Mouse (Mus musculus) stomach, embryonic 14.5 days (tissue): ENCODE data around the gene Robo1. TPM values are rescaled to one million over a fixed set of nuclear protein-coding genes. Genes with fewer than 3 reads are reported as not detected.

Experiments
- ATAC-seq: fragments of 200-750 bp; cut with Nextera tagmentation; 2 replicates; pipeline ENCODE4 v1.8.0; 2017; ENCODE audit warnings: low read depth, moderate TSS enrichment; ENCODE audit not compliant: insufficient number of reproducible peaks, insufficient read depth, low FRiP score
- H3K27ac ChIP-seq: fragments of 300-500 bp; sonication (generic); 2 replicates; pipeline ENCODE4 v1.5.1; 2014; ENCODE audit warnings: mild to moderate bottlenecking, low read length, moderate library complexity, mixed read lengths
- H3K27me3 ChIP-seq: fragments of 300-500 bp; sonication (generic); 2 replicates; pipeline ENCODE4 v1.6.1; 2014; ENCODE audit warnings: low read length, control low read depth, mixed read lengths; ENCODE audit not compliant: control insufficient read depth, insufficient read depth
- H3K36me3 ChIP-seq: fragments of 300-500 bp; sonication (generic); 2 replicates; pipeline ENCODE4 v1.6.1; 2014; ENCODE audit warnings: mild to moderate bottlenecking, control low read depth, low read length, moderate library complexity, mixed read lengths; ENCODE audit not compliant: control insufficient read depth, insufficient read depth
- H3K4me1 ChIP-seq: fragments of 300-500 bp; sonication (generic); 2 replicates; pipeline ENCODE4 v1.6.1; 2014; ENCODE audit warnings: low read length, control low read depth, mixed read lengths; ENCODE audit not compliant: control insufficient read depth, insufficient read depth
- H3K4me2 ChIP-seq: fragments of 300-500 bp; sonication (generic); replicated peaks from 2 replicates; pipeline ENCODE4 v1.6.1; 2014; ENCODE audit warnings: low read depth, low read length, control low read depth
- H3K4me3 ChIP-seq: fragments of 300-500 bp; sonication (generic); 2 replicates; pipeline ENCODE4 v1.5.1; 2014; ENCODE audit warnings: low read depth, low read length, control low read depth
- H3K9ac ChIP-seq: fragments of 300-500 bp; sonication (generic); replicated peaks from 2 replicates; pipeline ENCODE4 v1.6.1; 2014; ENCODE audit warnings: low read depth, mild to moderate bottlenecking, control low read depth, low read length, moderate library complexity, mixed read lengths
- H3K9me3 ChIP-seq: fragments of 300-500 bp; sonication (generic); 2 replicates; pipeline ENCODE4 v1.6.1; 2016; ENCODE audit warnings: low read depth, low read length, control low read depth; ENCODE audit not compliant: control insufficient read depth
- WGBS: fragments of 180-500 bp; shearing (Covaris S2); extraction: QIAGEN DNeasy Blood & Tissue Kit; methylation state at CpG from one replicate; pipeline ENCODE4 v1.1.7; 2014; 5-methylcytosine and 5-hydroxymethylcytosine counted together
- polyA plus RNA-seq: library from polyadenylated mRNA; unstranded; fragments of >200 nt; fragmentation: Nextera tagmentation; extraction: Ambion mirVana; gene quantifications from 2 replicates; pipeline ENCODE4 v1.2.1, GENCODE M21; 2014

Gene Robo1
- polyA plus RNA-seq, 1 experiment from 2014 or later = 37.5 TPM

DNA sequence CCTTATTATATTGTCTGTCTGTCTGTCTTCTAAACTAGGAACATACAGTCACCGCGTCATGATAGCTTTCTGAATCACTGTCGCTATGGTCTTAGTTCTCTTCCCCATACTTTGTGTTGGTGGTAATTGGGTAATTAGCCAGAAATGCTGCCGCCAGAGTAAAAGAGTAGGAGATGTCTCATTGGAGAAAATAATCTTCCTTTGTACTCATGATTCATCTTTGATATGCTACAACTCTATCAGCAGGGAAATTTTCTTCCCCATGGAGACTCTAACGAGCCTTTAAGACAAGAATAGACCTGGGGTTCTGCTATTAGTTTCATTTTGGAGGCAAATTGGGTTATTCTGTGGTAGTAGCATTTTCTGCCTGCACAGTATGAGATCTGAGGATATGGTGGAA lies 503.4 kb downstream of the Robo1 start:
- Histone ChIP-seq H3K4me1 (peaks cover 10% of the 10 kb centered on the region), H3K9ac (no peak overlapping the region), H3K9me3 (no peaks in the 10 kb centered on the region), H3K27me3 (no peaks in the 10 kb centered on the region), H3K27ac (no peak overlapping the region), H3K4me2 (no peak overlapping the region), H3K36me3 (no peaks in the 10 kb centered on the region), H3K4me3 (no peak overlapping the region)
- no peak for ATAC-seq
- 85% methylated on average over 5 of the region's 5 CpGs for WGBS

DNA sequence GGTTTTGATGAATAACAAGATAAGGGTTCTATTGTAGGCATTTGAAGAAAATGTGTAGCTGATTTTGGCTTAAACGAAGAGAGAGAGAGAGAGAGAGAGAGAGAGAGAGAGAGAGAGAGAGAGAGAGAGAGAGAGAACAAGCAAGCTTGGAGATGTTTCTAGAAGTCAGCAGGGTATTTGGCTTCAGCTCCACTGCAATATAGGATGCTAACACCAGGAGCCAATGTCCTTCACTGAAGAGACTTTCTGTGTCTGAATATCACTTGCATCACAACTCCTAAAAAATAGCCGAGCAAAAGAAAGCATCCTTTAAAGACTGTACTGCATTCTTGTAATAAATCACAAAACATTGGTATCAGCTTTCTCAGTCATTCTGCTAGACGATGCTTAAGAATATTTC lies 503.8 kb downstream of the Robo1 start:
- no peak for ATAC-seq

GRCm38 (mm10) chr16:72828381-72828780 lies 520.3 kb downstream of the Robo1 start:
- no peak overlapping the region for H3K27ac ChIP-seq
- no peak overlapping the region for H3K4me3 ChIP-seq
- WGBS = 41% methylated on average over 8 of the region's 8 CpGs
- H3K9me3 ChIP-seq = no peaks in the 10 kb centered on the region
- no peaks in the 10 kb centered on the region for H3K27me3 ChIP-seq
- no peaks in the 10 kb centered on the region for H3K36me3 ChIP-seq
- H3K4me2 ChIP-seq = no peak overlapping the region
- ATAC-seq = no peak; the same call in 1 of the 2 replicates
- peaks cover 11% of the 10 kb centered on the region; the same call in 1 of the 2 replicates for H3K4me1 ChIP-seq
- H3K9ac ChIP-seq = no peak overlapping the region

More for the DNA sequence above, 503.8 kb downstream of the Robo1 start:
- Histone ChIP-seq H3K4me1 (peaks cover 10% of the 10 kb centered on the region), H3K4me2 (no peak overlapping the region), H3K4me3 (no peak overlapping the region), H3K9ac (no peak overlapping the region), H3K27ac (no peak overlapping the region), H3K27me3 (no peaks in the 10 kb centered on the region), H3K9me3 (no peaks in the 10 kb centered on the region), H3K36me3 (no peaks in the 10 kb centered on the region)
- WGBS = 44% methylated on average over 3 of the region's 3 CpGs

GRCm38 (mm10) chr16:72829530-72829929 lies 521.4 kb downstream of the Robo1 start:
- 29% methylated on average over 8 of the region's 8 CpGs for WGBS
- Histone ChIP-seq H3K36me3 (no peaks in the 10 kb centered on the region), H3K4me2 (no peak overlapping the region), H3K4me1 (peaks cover 11% of the 10 kb centered on the region; the same call in 1 of the 2 replicates), H3K27me3 (no peaks in the 10 kb centered on the region), H3K9ac (no peak overlapping the region), H3K9me3 (no peaks in the 10 kb centered on the region), H3K4me3 (no peak overlapping the region), H3K27ac (no peak overlapping the region)
- ATAC-seq = 0 out of 2 replicates have a peak, but pooled peaks have one; percentile 42

GRCm38 (mm10) chr16:72830394-72831056 lies 522.4 kb downstream of the Robo1 start:
- no peak overlapping the region for H3K9ac ChIP-seq
- H3K4me2 ChIP-seq = no peak overlapping the region
- WGBS = 22% methylated on average over 5 of the region's 5 CpGs
- H3K4me1 ChIP-seq = peaks cover 11% of the 10 kb centered on the region; the same call in 1 of the 2 replicates
- no peaks in the 10 kb centered on the region for H3K36me3 ChIP-seq
- H3K27me3 ChIP-seq = no peaks in the 10 kb centered on the region
- no peak overlapping the region for H3K27ac ChIP-seq
- H3K9me3 ChIP-seq = no peaks in the 10 kb centered on the region
- ATAC-seq = 0 out of 2 replicates have a peak, but pooled peaks have one; percentile 61
- no peak overlapping the region for H3K4me3 ChIP-seq

DNA sequence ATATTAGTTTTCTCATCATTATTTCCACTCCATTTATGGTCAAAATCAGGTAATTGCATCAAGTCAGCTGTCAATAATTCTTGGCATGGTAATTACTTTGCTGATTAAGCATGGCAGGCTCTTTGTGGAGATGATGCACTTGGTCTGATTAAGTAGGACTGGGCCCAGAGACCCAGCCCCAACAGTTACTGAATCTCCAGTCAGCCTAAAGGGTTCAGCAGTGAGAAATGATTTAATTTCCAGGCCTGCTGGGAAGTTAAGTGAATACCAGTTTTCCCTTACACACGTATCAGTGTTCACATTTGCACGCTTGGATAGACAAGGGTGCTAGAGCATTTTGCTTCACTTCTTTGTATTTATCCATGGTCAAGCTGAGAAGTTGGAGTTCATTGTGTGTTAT lies 526.2 kb downstream of the Robo1 start:
- Histone ChIP-seq H3K4me3 (no peak overlapping the region), H3K4me1 (peaks cover 4% of the 10 kb centered on the region; the same call in 1 of the 2 replicates), H3K27me3 (no peaks in the 10 kb centered on the region), H3K36me3 (no peaks in the 10 kb centered on the region), H3K4me2 (no peak overlapping the region), H3K27ac (no peak overlapping the region), H3K9ac (no peak overlapping the region), H3K9me3 (no peaks in the 10 kb centered on the region)
- WGBS = 88% methylated on average over 2 of the region's 2 CpGs
- no peak for ATAC-seq

- Histone ChIP-seq H3K36me3 (no peaks in the 10 kb centered on the region), H3K4me1 (no peaks in the 10 kb centered on the region), H3K4me3 (no peak overlapping the region), H3K4me2 (no peak overlapping the region), H3K9ac (no peak overlapping the region), H3K27me3 (no peaks in the 10 kb centered on the region), H3K27ac (no peak overlapping the region), H3K9me3 (no peaks in the 10 kb centered on the region)
- no peak for ATAC-seq
- WGBS = 70% methylated on average over 1 of the region's 1 CpGs
These were observed 530.9 kb downstream of the Robo1 start for GRCm38 (mm10) chr16:72839031-72839430.

DNA sequence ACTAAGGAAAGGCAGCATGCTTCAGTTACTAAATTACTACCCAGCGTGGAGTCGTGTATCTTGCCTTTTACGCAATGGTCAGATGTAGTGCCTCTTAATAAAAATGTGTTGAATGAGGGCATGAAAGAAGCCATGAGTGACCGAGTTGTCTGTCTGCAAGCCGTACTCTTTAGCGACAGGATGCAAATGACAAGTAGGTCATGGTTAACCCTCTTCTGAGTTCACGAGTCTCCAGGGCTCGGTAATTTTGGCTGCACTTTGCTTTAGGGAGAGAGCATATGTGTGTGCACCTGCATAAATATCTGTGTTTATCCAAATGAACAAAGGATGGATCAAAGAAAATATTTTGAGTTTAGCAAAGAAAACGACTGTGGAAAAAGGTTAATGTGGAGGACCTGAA lies 533.0 kb downstream of the Robo1 start:
- Histone ChIP-seq H3K36me3 (no peaks in the 10 kb centered on the region), H3K27me3 (no peaks in the 10 kb centered on the region), H3K4me1 (no peaks in the 10 kb centered on the region), H3K9ac (no peak overlapping the region), H3K9me3 (no peaks in the 10 kb centered on the region), H3K4me2 (no peak overlapping the region), H3K4me3 (no peak overlapping the region), H3K27ac (no peak overlapping the region)
- no peak for ATAC-seq
- 66% methylated on average over 9 of the region's 9 CpGs for WGBS

- H3K4me2 ChIP-seq = no peak overlapping the region
- H3K27me3 ChIP-seq = no peaks in the 10 kb centered on the region
- ATAC-seq = no peak
- no peak overlapping the region for H3K27ac ChIP-seq
- no peaks in the 10 kb centered on the region for H3K9me3 ChIP-seq
- H3K36me3 ChIP-seq = no peaks in the 10 kb centered on the region
- no peaks in the 10 kb centered on the region for H3K4me1 ChIP-seq
- H3K9ac ChIP-seq = no peak overlapping the region
- WGBS = 83% methylated on average over 9 of the region's 9 CpGs
- no peak overlapping the region for H3K4me3 ChIP-seq
These were observed 546.0 kb downstream of the Robo1 start for GRCm38 (mm10) chr16:72854101-72854500.
